Mouse (Mus musculus): ENCODE results near the gene Cyb561d1. TPM values are rescaled to one million over a fixed set of nuclear protein-coding genes. Genes with fewer than 3 reads are reported as not detected.

The Cyb561d1 gene
- polyA plus RNA-seq, 1 experiment from 2014 or later: 1.7 TPM

DNA sequence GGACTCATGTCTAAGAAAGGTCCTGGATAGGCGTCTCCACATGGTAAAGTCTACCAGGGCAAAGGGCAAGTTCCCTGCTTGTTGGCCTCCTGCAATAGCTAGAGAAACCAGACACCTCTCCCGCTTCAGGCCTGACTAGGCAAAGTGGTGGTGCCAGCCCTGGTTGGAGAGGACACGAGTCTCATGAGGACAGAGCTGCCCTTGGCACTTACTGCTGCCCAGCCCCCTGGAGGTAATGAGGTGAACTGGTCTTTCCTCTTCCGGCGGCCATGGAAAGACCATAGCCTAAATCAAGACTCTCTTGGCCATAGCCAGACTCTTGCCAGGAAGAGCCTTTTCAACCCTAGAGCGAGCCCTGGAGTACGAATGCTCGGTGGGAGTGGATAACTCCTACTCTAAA lies 11.4 kb upstream of the Cyb561d1 start:
- ATAC-seq (ENCODE audit: insufficient number of reproducible peaks, insufficient read depth, low FRiP score, low TSS enrichment, low read depth): no peak
- H3K9me3 ChIP-seq: no peaks in the 10 kb centered on the region
- H3K36me3 ChIP-seq: peaks cover 10% of the 10 kb centered on the region
- H3K4me2 ChIP-seq: no peak overlapping the region
- peaks cover 18% of the 10 kb centered on the region for H3K4me1 ChIP-seq (replicated peaks)
- H3K4me3 ChIP-seq (replicated peaks): no peak overlapping the region
- 83% methylated on average over 8 of the region's 8 CpGs for whole genome bisulfite sequencing
- H3K27me3 ChIP-seq: peaks cover 8% of the 10 kb centered on the region; the same call in 1 of the 2 replicates
- H3K27ac ChIP-seq: no peak overlapping the region
- H3K9ac ChIP-seq (replicated peaks): no peak overlapping the region

DNA sequence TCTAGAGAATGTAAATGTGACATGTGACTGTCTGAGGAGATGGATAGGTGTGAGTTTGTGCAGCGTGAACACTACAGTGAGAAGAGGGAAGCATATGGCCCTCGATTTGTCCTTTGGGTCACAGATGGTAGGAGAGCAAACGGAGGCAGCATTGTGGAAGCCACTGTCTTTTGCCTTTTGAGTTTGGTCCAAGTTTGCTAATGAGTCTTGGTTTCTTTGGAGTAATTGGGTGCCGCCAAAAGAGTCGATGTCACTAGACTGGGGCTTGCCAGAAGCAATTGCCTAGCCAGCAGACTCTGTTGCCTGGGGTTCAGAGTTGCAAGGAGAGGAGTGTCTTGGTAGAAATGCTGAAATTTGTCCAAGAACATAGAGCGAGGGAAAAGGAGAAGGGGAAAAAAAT lies 10.8 kb upstream of the Cyb561d1 start:
- no peaks in the 10 kb centered on the region for H3K9me3 ChIP-seq
- no peak for ATAC-seq (ENCODE audit: insufficient number of reproducible peaks, insufficient read depth, low FRiP score, low TSS enrichment, low read depth)

DNA sequence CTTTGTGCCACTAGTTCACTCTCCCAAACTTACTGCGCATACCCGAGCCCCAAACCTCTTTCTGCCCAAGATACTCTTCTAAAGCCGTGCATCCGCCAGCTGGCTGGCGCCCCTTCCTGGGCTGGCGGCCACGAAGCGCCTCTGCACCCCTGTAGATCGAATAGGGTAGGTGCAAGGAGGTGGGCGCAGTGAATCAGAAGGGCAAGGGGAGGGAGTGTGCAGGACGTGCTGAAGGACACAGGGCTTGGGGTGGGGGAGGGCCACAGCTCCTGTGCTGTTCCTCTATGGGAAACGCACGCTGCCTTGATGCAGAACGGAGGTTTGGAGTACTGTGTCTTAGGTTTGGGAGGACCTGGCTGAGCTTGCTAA lies 9.7 kb upstream of the Cyb561d1 start, which contains the start of gene Atxn7l2:
Gene Atxn7l2, minus strand, starts transcription at position 164 of the 369 bp plus-strand sequence.
- Histone ChIP-seq H3K36me3 (peaks cover 27% of the 10 kb centered on the region), H3K9me3 (no peaks in the 10 kb centered on the region), H3K4me1 (replicated peaks) (peaks cover 18% of the 10 kb centered on the region), H3K4me3 (replicated peaks) (peak within 1 kb of the TSS; percentile 61), H3K9ac (replicated peaks) (peak within 1 kb of the TSS; percentile 82), H3K27ac (peak within 1 kb of the TSS; percentile 91), H3K4me2 (peak within 1 kb of the TSS; percentile 92), H3K27me3 (0 out of 2 replicates have a peak, but pooled peaks cover 4% of the 10 kb centered on the region)
- ATAC-seq (ENCODE audit: insufficient number of reproducible peaks, insufficient read depth, low FRiP score, low TSS enrichment, low read depth): peak; percentile 84
- WGBS: 0% methylated on average over 14 of the region's 14 CpGs

More for the DNA sequence above, 10.8 kb upstream of the Cyb561d1 start:
- no peak overlapping the region for H3K27ac ChIP-seq
- H3K9ac ChIP-seq (replicated peaks): no peak overlapping the region
- no peak overlapping the region for H3K4me3 ChIP-seq (replicated peaks)
- peaks cover 8% of the 10 kb centered on the region; the same call in 1 of the 2 replicates for H3K27me3 ChIP-seq
- peaks cover 18% of the 10 kb centered on the region for H3K4me1 ChIP-seq (replicated peaks)
- H3K4me2 ChIP-seq: no peak overlapping the region
- peaks cover 16% of the 10 kb centered on the region for H3K36me3 ChIP-seq
- WGBS: 84% methylated on average over 6 of the region's 6 CpGs

DNA sequence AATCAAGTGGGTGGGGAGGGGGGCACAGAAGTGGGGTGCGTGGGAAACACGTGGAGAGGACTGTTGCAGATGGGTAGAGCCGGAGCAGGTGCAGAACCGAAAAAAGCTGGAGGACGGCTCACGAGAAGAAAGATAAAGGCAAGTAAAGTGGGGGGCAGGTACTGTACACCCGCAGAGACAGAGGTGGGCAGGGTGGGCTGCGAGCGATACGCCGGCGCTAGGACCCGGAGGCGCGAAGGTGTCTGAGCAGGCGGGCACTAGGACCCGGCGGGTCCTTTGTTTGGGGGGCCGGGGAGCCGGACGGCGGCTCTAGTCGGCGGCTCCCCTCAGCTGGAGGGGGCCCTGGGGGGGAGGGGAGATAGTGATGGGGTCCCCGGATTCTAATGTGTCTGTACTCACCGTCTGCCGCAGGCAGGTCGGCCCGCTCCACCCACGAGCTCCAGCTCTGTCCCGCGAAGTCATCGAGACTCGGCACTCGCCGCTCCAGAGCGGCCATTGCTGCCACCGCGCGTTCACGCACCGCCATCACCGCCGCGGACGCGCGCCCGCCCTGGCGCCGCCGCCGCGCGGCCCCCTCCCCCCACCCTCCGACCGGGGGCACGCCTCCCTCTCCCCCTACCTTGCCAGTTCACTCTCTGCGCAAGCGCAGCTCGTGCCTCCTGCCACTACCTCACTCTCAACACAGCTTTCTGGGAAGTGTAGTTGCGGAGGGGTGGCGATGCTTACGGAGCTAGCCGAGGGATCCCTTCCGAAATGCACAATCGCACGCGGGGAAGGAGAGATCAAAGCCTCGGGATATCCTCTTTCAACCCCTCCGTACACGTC lies 9.1 kb upstream of the Cyb561d1 start:
- no peaks in the 10 kb centered on the region for H3K9me3 ChIP-seq
- peak overlapping the region; percentile 91 for H3K27ac ChIP-seq
- WGBS: 1% methylated on average over 62 of the region's 72 CpGs

GRCm38 (mm10) chr3:108209536-108209935 lies 8.5 kb upstream of the Cyb561d1 start:
- Histone ChIP-seq H3K27ac (peak overlapping the region; percentile 91), H3K9me3 (no peaks in the 10 kb centered on the region), H3K27me3 (0 out of 2 replicates have a peak, but pooled peaks cover 4% of the 10 kb centered on the region), H3K4me3 (replicated peaks) (peak overlapping the region; percentile 61), H3K4me2 (peak overlapping the region; percentile 92), H3K9ac (replicated peaks) (peak overlapping the region; percentile 82), H3K4me1 (replicated peaks) (peaks cover 18% of the 10 kb centered on the region), H3K36me3 (peaks cover 39% of the 10 kb centered on the region)
- ATAC-seq (ENCODE audit: insufficient number of reproducible peaks, insufficient read depth, low FRiP score, low TSS enrichment, low read depth): peak; percentile 3; the same call in 1 of the 2 replicates
- WGBS: 8% methylated on average over 8 of the region's 8 CpGs

More for the DNA sequence above, 9.1 kb upstream of the Cyb561d1 start:
- H3K4me1 ChIP-seq (replicated peaks): peaks cover 18% of the 10 kb centered on the region
- H3K36me3 ChIP-seq: peaks cover 33% of the 10 kb centered on the region
- peak overlapping the region; percentile 82 for H3K9ac ChIP-seq (replicated peaks)
- ATAC-seq (ENCODE audit: insufficient number of reproducible peaks, insufficient read depth, low FRiP score, low TSS enrichment, low read depth): peak; percentile 94
- peak overlapping the region; percentile 61 for H3K4me3 ChIP-seq (replicated peaks)
- peak overlapping the region; percentile 92 for H3K4me2 ChIP-seq
- H3K27me3 ChIP-seq: 0 out of 2 replicates have a peak, but pooled peaks cover 4% of the 10 kb centered on the region

- H3K27me3 ChIP-seq: 0 out of 2 replicates have a peak, but pooled peaks cover under 1% of the 10 kb centered on the region
- no peak overlapping the region; the same call in 1 of the 2 replicates for H3K27ac ChIP-seq
- no peaks in the 10 kb centered on the region for H3K9me3 ChIP-seq
- peak overlapping the region; percentile 82 for H3K9ac ChIP-seq (replicated peaks)
- ATAC-seq (ENCODE audit: insufficient number of reproducible peaks, insufficient read depth, low FRiP score, low TSS enrichment, low read depth): no peak
- peaks cover 18% of the 10 kb centered on the region for H3K4me1 ChIP-seq (replicated peaks)
- peak overlapping the region; percentile 92 for H3K4me2 ChIP-seq
- H3K4me3 ChIP-seq (replicated peaks): peak overlapping the region; percentile 61
- H3K36me3 ChIP-seq: peaks cover 44% of the 10 kb centered on the region
- 76% methylated on average over 3 of the region's 3 CpGs for WGBS
These were observed 8.0 kb upstream of the Cyb561d1 start for GRCm38 (mm10) chr3:108209001-108209400.

GRCm38 (mm10) chr3:108206731-108207375 lies 5.8 kb upstream of the Cyb561d1 start:
- H3K4me3 ChIP-seq (replicated peaks): no peak overlapping the region
- no peak overlapping the region for H3K4me2 ChIP-seq
- ATAC-seq (ENCODE audit: insufficient number of reproducible peaks, insufficient read depth, low FRiP score, low TSS enrichment, low read depth): no peak
- no peak overlapping the region for H3K27ac ChIP-seq
- WGBS: 92% methylated on average over 15 of the region's 15 CpGs
- no peaks in the 10 kb centered on the region for H3K9me3 ChIP-seq
- H3K9ac ChIP-seq (replicated peaks): no peak overlapping the region
- H3K4me1 ChIP-seq (replicated peaks): peaks cover 23% of the 10 kb centered on the region
- no peaks in the 10 kb centered on the region for H3K27me3 ChIP-seq
- peaks cover 64% of the 10 kb centered on the region for H3K36me3 ChIP-seq

DNA sequence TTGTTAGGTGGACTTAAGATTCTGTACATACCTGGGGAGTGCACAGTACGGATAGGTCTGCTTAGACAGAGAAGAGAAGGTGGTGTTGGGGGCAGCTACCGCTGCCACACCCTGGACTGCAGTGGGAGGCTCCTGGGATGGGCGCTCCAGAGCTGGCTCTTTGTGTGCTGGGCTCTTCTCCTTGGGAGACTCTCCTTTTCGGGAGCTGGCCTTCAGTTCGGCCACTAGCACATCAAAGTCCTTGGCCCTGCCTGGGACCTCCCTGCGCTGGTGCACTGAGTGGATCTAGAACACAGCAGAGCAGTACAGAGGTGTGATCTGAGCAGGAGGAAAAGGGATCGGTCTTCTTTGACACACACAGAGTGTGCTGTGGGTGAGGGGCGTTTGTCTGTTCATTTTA lies 4.6 kb upstream of the Cyb561d1 start:
- ATAC-seq (ENCODE audit: insufficient number of reproducible peaks, insufficient read depth, low FRiP score, low TSS enrichment, low read depth): no peak
- Histone ChIP-seq H3K4me3 (replicated peaks) (no peak overlapping the region), H3K27ac (no peak overlapping the region), H3K9me3 (no peaks in the 10 kb centered on the region), H3K27me3 (no peaks in the 10 kb centered on the region), H3K4me1 (replicated peaks) (peaks cover 26% of the 10 kb centered on the region), H3K4me2 (no peak overlapping the region), H3K9ac (replicated peaks) (no peak overlapping the region), H3K36me3 (peaks cover 69% of the 10 kb centered on the region)
- 87% methylated on average over 8 of the region's 8 CpGs for WGBS

DNA sequence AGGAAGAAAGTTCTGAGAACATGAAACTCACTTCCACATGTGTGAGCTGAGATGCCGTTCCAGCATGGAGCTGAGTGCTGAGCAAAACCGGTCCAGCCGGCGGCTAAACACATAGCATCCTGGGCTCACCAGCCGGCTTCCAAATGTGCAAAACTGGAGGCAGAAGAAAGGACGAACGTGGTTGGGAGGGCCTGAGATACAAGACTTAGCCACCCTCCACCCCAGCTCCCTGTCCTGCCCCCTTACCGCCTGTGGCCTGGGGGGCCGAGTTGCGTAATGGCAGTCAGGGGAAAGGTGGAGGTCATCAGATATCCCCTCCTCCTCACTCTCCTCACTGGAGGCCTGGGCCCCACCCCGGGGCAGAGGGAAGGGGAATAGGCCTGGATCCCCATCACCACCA lies 3.5 kb upstream of the Cyb561d1 start:
- Histone ChIP-seq H3K9ac (replicated peaks) (no peak overlapping the region), H3K4me1 (replicated peaks) (peaks cover 34% of the 10 kb centered on the region), H3K9me3 (no peaks in the 10 kb centered on the region), H3K36me3 (peaks cover 69% of the 10 kb centered on the region), H3K27me3 (no peaks in the 10 kb centered on the region), H3K27ac (no peak overlapping the region), H3K4me3 (replicated peaks) (no peak overlapping the region), H3K4me2 (no peak overlapping the region)
- ATAC-seq (ENCODE audit: insufficient number of reproducible peaks, insufficient read depth, low FRiP score, low TSS enrichment, low read depth): no peak
- WGBS: 87% methylated on average over 11 of the region's 11 CpGs

DNA sequence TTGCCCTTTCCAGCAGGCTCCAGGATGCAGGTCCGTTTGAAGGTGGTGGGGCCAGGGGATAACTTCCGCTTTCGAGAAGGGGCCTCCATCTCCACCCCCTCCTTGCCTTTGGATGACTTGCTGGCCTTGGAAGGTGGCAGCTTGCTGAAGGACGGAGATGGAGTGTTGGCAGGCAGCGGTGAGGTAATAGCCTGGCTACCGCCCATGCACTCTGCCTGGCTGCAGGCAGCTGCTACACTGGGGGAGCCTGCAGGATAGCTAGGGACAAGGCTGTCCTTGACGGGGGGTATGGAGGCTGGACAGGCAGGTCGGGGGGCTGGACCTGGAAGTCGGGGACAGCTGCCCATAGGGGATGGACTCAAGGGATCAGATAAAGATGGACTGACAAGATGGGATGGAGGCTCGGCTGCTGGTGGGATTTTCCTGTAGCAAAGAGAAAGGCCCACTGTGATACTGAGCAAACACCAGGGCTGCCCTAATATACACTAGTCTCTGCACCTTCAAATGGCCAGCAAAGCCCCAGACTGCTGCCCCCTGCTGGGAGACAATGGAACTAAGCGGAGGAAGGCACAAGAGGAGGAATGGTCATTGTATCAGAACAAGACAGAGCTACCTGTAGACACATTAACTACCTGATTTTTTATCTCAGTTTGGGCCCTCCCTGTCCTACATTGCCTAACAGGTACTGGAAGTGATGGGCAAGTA lies 2.8 kb upstream of the Cyb561d1 start:
- Histone ChIP-seq H3K4me2 (no peak overlapping the region), H3K9ac (replicated peaks) (no peak overlapping the region), H3K27ac (no peak overlapping the region), H3K4me3 (replicated peaks) (no peak overlapping the region), H3K36me3 (peaks cover 75% of the 10 kb centered on the region), H3K27me3 (no peaks in the 10 kb centered on the region), H3K4me1 (replicated peaks) (peaks cover 27% of the 10 kb centered on the region), H3K9me3 (no peaks in the 10 kb centered on the region)
- ATAC-seq (ENCODE audit: insufficient number of reproducible peaks, insufficient read depth, low FRiP score, low TSS enrichment, low read depth): no peak
- WGBS: 83% methylated on average over 11 of the region's 11 CpGs

- Histone ChIP-seq H3K9me3 (no peaks in the 10 kb centered on the region), H3K9ac (replicated peaks) (no peak overlapping the region), H3K4me1 (replicated peaks) (peaks cover 21% of the 10 kb centered on the region), H3K4me2 (no peak overlapping the region), H3K4me3 (replicated peaks) (no peak overlapping the region), H3K27ac (0 out of 2 replicates have a peak overlapping the region, but pooled peaks have one; percentile 12), H3K27me3 (no peaks in the 10 kb centered on the region), H3K36me3 (peaks cover 78% of the 10 kb centered on the region)
- 86% methylated on average over 13 of the region's 13 CpGs for WGBS
- no peak for ATAC-seq (ENCODE audit: insufficient number of reproducible peaks, insufficient read depth, low FRiP score, low TSS enrichment, low read depth)
These were observed 2.2 kb upstream of the Cyb561d1 start for GRCm38 (mm10) chr3:108203212-108203611.

Measured in limb, embryonic 12.5 days (tissue).